Mouse (Mus musculus): Measurements from ENCODE around the gene Dhx40.
"Not testable (repeated sequence)": the region's sequence is repeated elsewhere in the genome, so short reads cannot be mapped to it uniquely, and the experiment has no call there.

The Dhx40 gene

DNA sequence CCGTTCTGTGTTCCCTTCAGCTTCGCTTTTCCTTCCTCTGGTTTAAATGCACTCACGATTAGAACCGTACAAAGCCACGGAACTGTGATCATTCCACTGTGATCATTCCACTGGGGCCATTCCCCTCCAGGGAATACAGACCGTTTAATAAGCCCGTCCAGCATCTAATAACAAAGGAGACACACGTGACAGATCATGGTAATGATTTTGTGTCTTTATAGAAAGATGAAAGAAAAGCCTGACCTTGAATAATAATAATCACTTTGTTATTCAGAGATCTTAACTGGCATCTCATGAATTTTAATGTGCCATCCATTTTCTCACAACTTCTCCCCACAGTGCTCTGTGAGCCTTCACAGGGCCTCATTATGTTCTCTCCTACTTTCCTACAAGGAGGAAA, 12.0 kb upstream of the Dhx40 start:
- no peak for DNase-seq (ENCODE audit: extremely low read depth, insufficient read length, low spot score)

DNA sequence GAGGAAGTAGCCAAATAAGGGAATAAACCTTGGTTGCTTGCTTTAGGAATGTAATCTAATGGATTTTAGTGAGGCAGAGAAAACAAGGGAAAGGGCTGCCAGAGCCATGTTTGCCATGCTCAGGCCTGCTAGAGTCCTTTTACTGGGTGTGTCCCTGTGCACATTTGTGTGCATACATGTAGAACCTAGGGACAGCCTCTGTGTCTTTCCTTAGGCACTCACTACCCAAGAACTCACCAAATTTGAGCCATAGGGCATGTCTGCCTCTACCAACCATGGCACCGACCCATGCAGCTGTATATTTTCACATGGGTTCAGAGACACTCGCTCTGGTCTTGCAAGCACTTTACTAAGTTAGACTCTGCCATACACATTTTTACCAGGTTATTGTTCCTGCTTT, 11.4 kb upstream of the Dhx40 start:
- DNase-seq (ENCODE audit: extremely low read depth, insufficient read length, low spot score) = no peak

- peak; percentile 30 for DNase-seq (ENCODE audit: extremely low read depth, insufficient read length, low spot score)
These were observed 8.7 kb upstream of the Dhx40 start for GRCm38 (mm10) chr11:86816288-86816687.

GRCm38 (mm10) chr11:86814481-86814880, 6.9 kb upstream of the Dhx40 start:
- not testable (repeated sequence) for DNase-seq (ENCODE audit: extremely low read depth, insufficient read length, low spot score)

DNA sequence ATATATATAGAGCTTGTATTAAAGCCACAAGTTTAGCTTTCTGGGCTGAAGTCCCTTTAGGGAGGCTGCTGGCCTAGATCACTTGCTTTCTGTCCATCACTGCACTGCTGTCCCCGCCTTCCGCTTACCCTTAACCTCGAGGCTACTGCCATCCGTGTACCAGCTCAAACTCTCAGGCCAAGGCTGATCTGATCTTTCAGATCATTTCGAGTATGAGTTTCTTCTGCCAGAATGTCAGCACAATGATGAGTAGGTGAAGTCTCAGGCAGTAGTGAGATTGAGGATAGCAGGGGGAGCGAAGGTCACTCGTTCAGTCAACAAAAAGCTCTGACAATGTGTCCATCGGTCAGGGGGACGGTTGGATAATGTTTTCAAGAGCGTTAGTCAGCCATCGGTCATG, 5.7 kb upstream of the Dhx40 start:
- not testable (repeated sequence) for DNase-seq (ENCODE audit: extremely low read depth, insufficient read length, low spot score)

GRCm38 (mm10) chr11:86811326-86811630, 3.7 kb upstream of the Dhx40 start:
- no peak for DNase-seq (ENCODE audit: extremely low read depth, insufficient read length, low spot score)

GRCm38 (mm10) chr11:86810572-86811325, 3.2 kb upstream of the Dhx40 start:
- DNase-seq (ENCODE audit: extremely low read depth, insufficient read length, low spot score) = peak; percentile 18

DNA sequence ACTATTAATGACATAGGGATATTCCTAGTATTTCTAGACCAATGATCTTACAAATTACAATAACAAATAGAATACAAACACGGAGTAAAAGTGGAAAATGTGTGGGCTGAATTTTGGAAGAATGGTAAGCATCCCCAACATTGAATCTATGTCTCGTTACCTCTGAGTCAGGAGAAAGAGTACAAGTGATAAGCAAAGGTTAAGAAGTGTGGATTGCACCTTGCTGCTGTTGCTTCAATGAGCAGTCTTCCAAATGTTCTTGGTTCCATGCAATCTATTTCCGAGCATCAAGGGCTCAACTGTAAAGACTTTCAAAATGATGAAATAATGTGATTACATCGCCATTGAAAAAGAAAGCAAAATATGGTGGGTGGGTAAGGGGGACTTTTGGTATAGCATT, 2.3 kb upstream of the Dhx40 start:
- no peak for DNase-seq (ENCODE audit: extremely low read depth, insufficient read length, low spot score)

GRCm38 (mm10) chr11:86807001-86807477, 507 bp downstream of the Dhx40 start:
- peak; percentile 16 for DNase-seq (ENCODE audit: extremely low read depth, insufficient read length, low spot score)

DNA sequence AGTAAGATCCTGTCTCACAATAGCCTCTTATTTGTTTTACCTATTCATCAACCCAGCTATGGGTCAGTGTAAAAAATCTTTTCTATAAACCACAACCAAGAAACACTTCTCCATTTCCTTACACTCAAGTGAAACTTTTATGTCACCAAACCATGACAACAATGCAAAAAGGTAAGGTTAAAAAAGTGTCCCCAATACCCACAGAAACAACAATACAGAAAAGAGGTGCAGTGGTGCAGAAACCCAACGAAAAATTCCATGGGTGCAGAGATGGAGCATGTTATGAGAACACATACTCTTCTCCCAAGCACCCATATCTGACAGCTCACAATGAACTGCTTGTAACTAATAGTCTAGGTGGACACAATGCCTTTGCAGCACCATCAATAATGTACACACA, 13.4 kb downstream of the Dhx40 start:
- DNase-seq (ENCODE audit: extremely low read depth, insufficient read length, low spot score) = no peak

GRCm38 (mm10) chr11:86787436-86787835, 20.1 kb downstream of the Dhx40 start:
- not testable (repeated sequence) for DNase-seq (ENCODE audit: extremely low read depth, insufficient read length, low spot score)

GRCm38 (mm10) chr11:86785767-86786166, 21.8 kb downstream of the Dhx40 start:
- DNase-seq (ENCODE audit: extremely low read depth, insufficient read length, low spot score) = no peak

- no peak for DNase-seq (ENCODE audit: extremely low read depth, insufficient read length, low spot score)
These were observed 37.7 kb downstream of the Dhx40 start for GRCm38 (mm10) chr11:86769884-86770283.

DNA sequence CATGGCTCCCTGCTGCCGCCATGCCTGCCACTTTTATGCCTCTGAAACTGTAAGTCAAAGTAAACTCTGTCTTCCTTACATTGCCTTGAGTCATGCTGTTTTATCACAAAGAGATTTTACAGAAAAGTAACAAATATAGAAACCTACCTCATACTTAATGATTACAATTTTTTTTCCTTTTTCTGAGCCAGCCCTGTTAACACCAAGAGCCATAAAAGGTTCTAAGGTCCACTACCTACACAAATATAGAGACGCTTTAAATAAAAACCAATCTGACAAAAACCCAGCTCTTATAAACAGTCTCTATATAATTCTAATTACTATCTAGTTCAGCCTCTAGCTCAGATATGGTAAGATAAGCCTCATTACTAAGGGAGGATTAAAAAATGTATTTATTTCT, 43.0 kb downstream of the Dhx40 start:
- DNase-seq (ENCODE audit: extremely low read depth, insufficient read length, low spot score) = no peak

- DNase-seq (ENCODE audit: extremely low read depth, insufficient read length, low spot score) = not testable (repeated sequence)
These were observed 44.4 kb downstream of the Dhx40 start for GRCm38 (mm10) chr11:86763127-86763526.

GRCm38 (mm10) chr11:86760357-86760756, 47.2 kb downstream of the Dhx40 start:
- no peak for DNase-seq (ENCODE audit: extremely low read depth, insufficient read length, low spot score)

GRCm38 (mm10) chr11:86759886-86760285, 47.7 kb downstream of the Dhx40 start:
- DNase-seq (ENCODE audit: extremely low read depth, insufficient read length, low spot score) = no peak

DNA sequence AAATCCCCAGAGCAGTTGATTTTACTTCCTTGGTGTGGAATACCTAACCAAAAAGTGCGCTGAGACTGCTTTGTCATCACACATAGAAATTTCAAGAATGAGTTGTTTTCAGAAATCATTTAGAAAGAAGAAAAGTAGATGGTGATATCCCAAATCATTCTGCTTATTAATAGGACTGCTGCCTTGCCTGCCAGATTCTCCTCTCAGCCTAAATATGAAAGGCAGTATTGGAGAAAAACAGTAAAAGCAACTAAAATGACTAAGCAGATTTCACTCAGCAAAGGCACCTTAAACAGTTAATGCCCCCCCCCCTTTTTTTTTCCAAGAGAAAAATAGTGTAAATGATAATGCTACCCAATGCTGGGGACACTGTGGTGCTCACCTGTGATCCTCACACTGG, 48.3 kb downstream of the Dhx40 start:
- no peak for DNase-seq (ENCODE audit: extremely low read depth, insufficient read length, low spot score)

- peak; percentile 27 for DNase-seq (ENCODE audit: extremely low read depth, insufficient read length, low spot score)
These were observed 49.0 kb downstream of the Dhx40 start for GRCm38 (mm10) chr11:86758559-86758958.

DNA sequence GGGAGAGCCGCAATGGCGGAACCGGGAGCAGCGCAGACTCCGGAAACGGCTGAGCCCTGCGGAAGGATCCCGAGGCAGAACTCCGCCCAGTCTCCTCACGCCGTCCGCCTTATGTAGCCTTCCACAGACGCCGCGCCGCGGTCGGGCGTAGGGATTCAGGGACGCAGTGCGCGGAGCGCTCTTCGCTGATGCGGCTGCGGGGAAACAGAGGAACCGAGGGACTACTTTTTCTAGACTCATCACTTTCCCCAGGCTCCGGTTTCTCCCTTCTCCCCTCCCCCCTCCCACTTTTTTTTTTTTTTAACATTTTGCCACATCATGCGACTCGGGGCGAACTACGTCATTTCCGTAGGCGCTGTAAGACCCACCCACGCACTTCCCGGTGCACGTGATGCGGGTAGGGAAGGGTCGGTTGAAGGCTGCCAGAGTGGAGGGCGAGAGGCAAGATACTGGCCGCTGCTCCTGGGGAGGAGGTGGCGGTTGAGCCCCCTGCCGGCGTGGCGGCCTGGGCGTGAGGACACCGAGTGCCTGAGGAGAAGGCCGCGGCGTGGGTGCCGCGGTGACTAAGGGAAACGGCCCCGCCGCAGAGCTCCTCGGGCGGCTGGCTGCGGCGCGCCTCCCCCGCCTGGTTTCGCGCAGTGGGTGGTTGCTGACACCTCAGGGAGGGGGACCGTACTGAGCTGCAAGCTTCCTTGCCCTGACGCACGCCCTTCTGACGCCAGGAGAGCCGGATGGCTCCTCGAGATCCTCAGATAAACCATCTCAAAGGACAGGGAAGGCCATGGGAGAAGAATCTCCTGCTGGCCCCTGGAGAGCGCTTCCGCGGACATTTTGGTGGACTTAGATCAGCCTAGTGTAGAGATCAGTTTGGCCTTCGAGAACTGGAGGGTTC, 49.8 kb downstream of the Dhx40 start, which contains the start of gene Cltc:
Gene Cltc (minus strand): TSS at position 86 of the 892 bp plus-strand sequence.
- peak; percentile 99 for DNase-seq (ENCODE audit: extremely low read depth, insufficient read length, low spot score)

- no peak for DNase-seq (ENCODE audit: extremely low read depth, insufficient read length, low spot score)
These were observed 50.4 kb downstream of the Dhx40 start for GRCm38 (mm10) chr11:86757142-86757479.
